Mouse (Mus musculus) midbrain, embryonic 11.5 days (tissue): ENCODE results near the gene Vmn1r217. TPM values are rescaled to one million over a fixed set of nuclear protein-coding genes. Genes with fewer than 3 reads are reported as not detected.
"Not testable (repeated sequence)": the region's sequence is repeated elsewhere in the genome, so short reads cannot be mapped to it uniquely, and the experiment has no call there.

Experiments used
- ATAC-seq: fragments of 200-750 bp; cut with Nextera tagmentation; 2 replicates; pipeline ENCODE4 v1.8.0; 2017; ENCODE audit warnings: moderate TSS enrichment, moderate library complexity; ENCODE audit not compliant: low FRiP score
- DNase-seq: peaks from one replicate; pipeline ENCODE4 v3.0.0; 2015; ENCODE audit warnings: low spot score; ENCODE audit errors: missing footprints
- H3K27ac ChIP-seq: fragments of 300-500 bp; sonication (generic); 2 replicates; pipeline ENCODE4 v1.5.1; 2014; ENCODE audit warnings: low read depth, low read length
- H3K27me3 ChIP-seq: fragments of 300-500 bp; sonication (generic); 2 replicates; pipeline ENCODE4 v1.6.1; 2014; ENCODE audit warnings: mild to moderate bottlenecking, low read length, moderate library complexity, mixed read lengths; ENCODE audit not compliant: control insufficient read depth, insufficient read depth
- H3K36me3 ChIP-seq: fragments of 300-500 bp; sonication (generic); 2 replicates; pipeline ENCODE4 v1.6.1; 2014; ENCODE audit warnings: mild to moderate bottlenecking, low read length, moderate library complexity, mixed read lengths; ENCODE audit not compliant: control insufficient read depth, insufficient read depth
- H3K4me1 ChIP-seq: fragments of 300-500 bp; sonication (generic); 2 replicates; pipeline ENCODE4 v1.6.1; 2014; ENCODE audit warnings: low read length; ENCODE audit not compliant: control insufficient read depth, insufficient read depth
- H3K4me2 ChIP-seq: fragments of 300-500 bp; sonication (generic); 2 replicates; pipeline ENCODE4 v1.6.1; 2014; ENCODE audit warnings: mild to moderate bottlenecking, moderate library complexity
- H3K4me3 ChIP-seq: fragments of 300-500 bp; sonication (generic); 2 replicates; pipeline ENCODE4 v1.5.1; 2014; ENCODE audit warnings: low read depth, low read length
- H3K9ac ChIP-seq: fragments of 300-500 bp; sonication (generic); 2 replicates; pipeline ENCODE4 v1.6.1; 2014; ENCODE audit warnings: low read length
- H3K9me3 ChIP-seq: fragments of 300-500 bp; sonication (generic); 2 replicates; pipeline ENCODE4 v1.6.1; 2016; ENCODE audit warnings: low read length; ENCODE audit not compliant: control insufficient read depth
- WGBS: fragments of 180-500 bp; shearing (Covaris S2); extraction: QIAGEN DNeasy Blood & Tissue Kit; methylation state at CpG from one replicate; pipeline ENCODE4 v1.1.7; 2014; 5-methylcytosine and 5-hydroxymethylcytosine counted together
- polyA plus RNA-seq: library from polyadenylated mRNA; unstranded; fragments of >200 nt; fragmentation: Nextera tagmentation; extraction: Ambion mirVana; gene quantifications from 2 replicates; pipeline ENCODE4 v1.2.1, GENCODE M21; 2014

Vmn1r217 gene
- polyA plus RNA-seq, result not detected in 2 replicates

GRCm38 (mm10) chr13:23118126-23118525 lies at the start of gene Vmn1r217:
TSS of gene Vmn1r217 (minus strand) at chr13:23118226.
- H3K4me2 ChIP-seq, DNase-seq, H3K4me1 ChIP-seq, H3K36me3 ChIP-seq, ATAC-seq, H3K9me3 ChIP-seq, H3K9ac ChIP-seq, H3K27ac ChIP-seq, H3K4me3 ChIP-seq, H3K27me3 ChIP-seq: not testable (repeated sequence)
- WGBS, result 88% methylated on average over 1 of the region's 1 CpGs

- H3K4me3 ChIP-seq, H3K27me3 ChIP-seq, H3K9ac ChIP-seq, H3K36me3 ChIP-seq, H3K27ac ChIP-seq, ATAC-seq, H3K9me3 ChIP-seq, DNase-seq, H3K4me2 ChIP-seq, H3K4me1 ChIP-seq: not testable (repeated sequence)
- WGBS, result 89% methylated on average over 4 of the region's 4 CpGs
Measured at GRCm38 (mm10) chr13:23166471-23166870, 48.4 kb upstream of the Vmn1r217 start.

GRCm38 (mm10) chr13:23159012-23159411 lies 41.0 kb upstream of the Vmn1r217 start, which contains the start of gene Vmn1r219:
TSS of gene Vmn1r219 (plus strand) at chr13:23159312.
- 87% methylated on average over 4 of the region's 4 CpGs for WGBS
- H3K9me3 ChIP-seq, result no peaks in the 10 kb centered on the region
- no peak for DNase-seq

GRCm38 (mm10) chr13:23157848-23158247 lies 39.8 kb upstream of the Vmn1r217 start:
- Histone ChIP-seq H3K4me1 (no peaks in the 10 kb centered on the region), H3K27me3 (no peaks in the 10 kb centered on the region), H3K36me3 (no peaks in the 10 kb centered on the region), H3K9me3 (no peaks in the 10 kb centered on the region), H3K9ac (no peak overlapping the region), H3K27ac (no peak overlapping the region), H3K4me2 (no peak overlapping the region), H3K4me3 (no peak overlapping the region)
- ATAC-seq (no peak), DNase-seq (no peak)
- WGBS, result 70% methylated on average over 3 of the region's 3 CpGs

More at GRCm38 (mm10) chr13:23159012-23159411, 41.0 kb upstream of the Vmn1r217 start, which contains the start of gene Vmn1r219:
- no peaks in the 10 kb centered on the region for H3K4me1 ChIP-seq
- no peak within 1 kb of the TSS for H3K4me2 ChIP-seq
- no peak for ATAC-seq
- H3K4me3 ChIP-seq, result no peak within 1 kb of the TSS
- H3K9ac ChIP-seq, result no peak within 1 kb of the TSS
- no peaks in the 10 kb centered on the region for H3K27me3 ChIP-seq
- H3K27ac ChIP-seq, result no peak within 1 kb of the TSS
- no peaks in the 10 kb centered on the region for H3K36me3 ChIP-seq

GRCm38 (mm10) chr13:23138880-23139279 lies 20.9 kb upstream of the Vmn1r217 start:
- 92% methylated on average over 2 of the region's 2 CpGs for WGBS
- Histone ChIP-seq H3K4me3 (no peak overlapping the region), H3K9ac (no peak overlapping the region), H3K9me3 (no peaks in the 10 kb centered on the region), H3K4me2 (no peak overlapping the region), H3K36me3 (no peaks in the 10 kb centered on the region), H3K27me3 (no peaks in the 10 kb centered on the region), H3K27ac (no peak overlapping the region), H3K4me1 (no peaks in the 10 kb centered on the region)
- ATAC-seq (no peak), DNase-seq (no peak)

GRCm38 (mm10) chr13:23133501-23133900 lies 15.5 kb upstream of the Vmn1r217 start:
- no peaks in the 10 kb centered on the region for H3K36me3 ChIP-seq
- no peaks in the 10 kb centered on the region for H3K27me3 ChIP-seq
- no peaks in the 10 kb centered on the region for H3K4me1 ChIP-seq
- no peak overlapping the region for H3K9ac ChIP-seq
- 80% methylated on average over 1 of the region's 1 CpGs for WGBS
- no peak overlapping the region for H3K4me3 ChIP-seq
- no peaks in the 10 kb centered on the region for H3K9me3 ChIP-seq
- H3K27ac ChIP-seq, result no peak overlapping the region
- no peak for DNase-seq
- no peak overlapping the region for H3K4me2 ChIP-seq
- no peak for ATAC-seq

GRCm38 (mm10) chr13:23133099-23133498 lies 15.1 kb upstream of the Vmn1r217 start, which contains the start of gene Vmn1r218:
TSS of gene Vmn1r218 (plus strand) at chr13:23133155.
- H3K9me3 ChIP-seq, result no peaks in the 10 kb centered on the region
- no peak within 1 kb of the TSS for H3K4me3 ChIP-seq
- 78% methylated on average over 3 of the region's 3 CpGs for WGBS
- H3K27me3 ChIP-seq, result no peaks in the 10 kb centered on the region
- no peak within 1 kb of the TSS for H3K9ac ChIP-seq
- no peaks in the 10 kb centered on the region for H3K36me3 ChIP-seq
- ATAC-seq, result no peak
- H3K4me2 ChIP-seq, result no peak within 1 kb of the TSS
- DNase-seq, result no peak
- H3K27ac ChIP-seq, result no peak within 1 kb of the TSS
- no peaks in the 10 kb centered on the region for H3K4me1 ChIP-seq

- H3K27ac ChIP-seq, result no peak overlapping the region
- no peaks in the 10 kb centered on the region for H3K4me1 ChIP-seq
- 83% methylated on average over 2 of the region's 2 CpGs for WGBS
- H3K9ac ChIP-seq, result no peak overlapping the region
- ATAC-seq, result no peak
- no peaks in the 10 kb centered on the region for H3K9me3 ChIP-seq
- no peak overlapping the region for H3K4me3 ChIP-seq
- no peaks in the 10 kb centered on the region for H3K36me3 ChIP-seq
- DNase-seq, result no peak
- no peaks in the 10 kb centered on the region for H3K27me3 ChIP-seq
- H3K4me2 ChIP-seq, result no peak overlapping the region
Measured at GRCm38 (mm10) chr13:23120611-23121010, 2.6 kb upstream of the Vmn1r217 start.

GRCm38 (mm10) chr13:23094386-23094785 lies 23.6 kb downstream of the Vmn1r217 start:
- WGBS, result 94% methylated on average over 4 of the region's 4 CpGs
- Histone ChIP-seq H3K27ac (no peak overlapping the region), H3K36me3 (no peaks in the 10 kb centered on the region), H3K4me2 (no peak overlapping the region), H3K4me3 (no peak overlapping the region), H3K9ac (no peak overlapping the region), H3K4me1 (no peaks in the 10 kb centered on the region), H3K27me3 (no peaks in the 10 kb centered on the region), H3K9me3 (no peaks in the 10 kb centered on the region)
- DNase-seq, result no peak
- no peak for ATAC-seq
